Mouse (Mus musculus): Measurements from ENCODE around the gene Rusc2. TPM values are rescaled to one million over a fixed set of nuclear protein-coding genes. Genes with fewer than 3 reads are reported as not detected.

The Rusc2 gene
- polyA plus RNA-seq, 1 experiment = 124 TPM

- TF ChIP-seq POLR2A (IDR thresholded peaks at IDR 0.05; ENCODE audit: borderline replicate concordance, extremely low read depth, insufficient read depth, insufficient read length, poor library complexity, severe bottlenecking) = no peak
- TF ChIP-seq CTCF (IDR thresholded peaks at IDR 0.05; ENCODE audit: borderline replicate concordance, extremely low read depth, insufficient read depth, insufficient read length) = no peak
- no peak for DNase-seq (ENCODE audit: low read depth)
These were observed 36.7 kb downstream of the Rusc2 start for GRCm38 (mm10) chr4:43418450-43418849.

GRCm38 (mm10) chr4:43418973-43419656, 37.3 kb downstream of the Rusc2 start:
- no peak for DNase-seq (ENCODE audit: low read depth)
- TF ChIP-seq POLR2A (IDR thresholded peaks at IDR 0.05; ENCODE audit: borderline replicate concordance, extremely low read depth, insufficient read depth, insufficient read length, poor library complexity, severe bottlenecking) (no peak), CTCF (IDR thresholded peaks at IDR 0.05; ENCODE audit: borderline replicate concordance, extremely low read depth, insufficient read depth, insufficient read length) (no peak)

GRCm38 (mm10) chr4:43419801-43420281, 38.1 kb downstream of the Rusc2 start:
- DNase-seq (ENCODE audit: low read depth) = no peak
- TF ChIP-seq POLR2A (IDR thresholded peaks at IDR 0.05; ENCODE audit: borderline replicate concordance, extremely low read depth, insufficient read depth, insufficient read length, poor library complexity, severe bottlenecking) (no peak), CTCF (IDR thresholded peaks at IDR 0.05; ENCODE audit: borderline replicate concordance, extremely low read depth, insufficient read depth, insufficient read length) (no peak)

GRCm38 (mm10) chr4:43420305-43420704, 38.5 kb downstream of the Rusc2 start:
- peak; percentile 87 for DNase-seq (ENCODE audit: low read depth)
- peak; percentile 80; the same call in 1 of the 2 replicates for TF ChIP-seq CTCF (IDR thresholded peaks at IDR 0.05; ENCODE audit: borderline replicate concordance, extremely low read depth, insufficient read depth, insufficient read length)
- no peak for TF ChIP-seq POLR2A (IDR thresholded peaks at IDR 0.05; ENCODE audit: borderline replicate concordance, extremely low read depth, insufficient read depth, insufficient read length, poor library complexity, severe bottlenecking)

- TF ChIP-seq POLR2A (IDR thresholded peaks at IDR 0.05; ENCODE audit: borderline replicate concordance, extremely low read depth, insufficient read depth, insufficient read length, poor library complexity, severe bottlenecking) = no peak
- TF ChIP-seq CTCF (IDR thresholded peaks at IDR 0.05; ENCODE audit: borderline replicate concordance, extremely low read depth, insufficient read depth, insufficient read length) = no peak
- DNase-seq (ENCODE audit: low read depth) = no peak
These were observed 40.0 kb downstream of the Rusc2 start for GRCm38 (mm10) chr4:43421632-43422240.

- TF ChIP-seq CTCF (IDR thresholded peaks at IDR 0.05; ENCODE audit: borderline replicate concordance, extremely low read depth, insufficient read depth, insufficient read length) (no peak), POLR2A (IDR thresholded peaks at IDR 0.05; ENCODE audit: borderline replicate concordance, extremely low read depth, insufficient read depth, insufficient read length, poor library complexity, severe bottlenecking) (no peak)
- no peak for DNase-seq (ENCODE audit: low read depth)
These were observed 41.6 kb downstream of the Rusc2 start for GRCm38 (mm10) chr4:43423267-43423934.

GRCm38 (mm10) chr4:43424072-43424471, 42.3 kb downstream of the Rusc2 start:
- TF ChIP-seq CTCF (IDR thresholded peaks at IDR 0.05; ENCODE audit: borderline replicate concordance, extremely low read depth, insufficient read depth, insufficient read length) (no peak), POLR2A (IDR thresholded peaks at IDR 0.05; ENCODE audit: borderline replicate concordance, extremely low read depth, insufficient read depth, insufficient read length, poor library complexity, severe bottlenecking) (no peak)
- DNase-seq (ENCODE audit: low read depth) = no peak

- TF ChIP-seq POLR2A (IDR thresholded peaks at IDR 0.05; ENCODE audit: borderline replicate concordance, extremely low read depth, insufficient read depth, insufficient read length, poor library complexity, severe bottlenecking) = no peak
- no peak for TF ChIP-seq CTCF (IDR thresholded peaks at IDR 0.05; ENCODE audit: borderline replicate concordance, extremely low read depth, insufficient read depth, insufficient read length)
- DNase-seq (ENCODE audit: low read depth) = no peak
These were observed 43.4 kb downstream of the Rusc2 start for GRCm38 (mm10) chr4:43425197-43425596.

- peak; percentile 13 for DNase-seq (ENCODE audit: low read depth)
- no peak for TF ChIP-seq POLR2A (IDR thresholded peaks at IDR 0.05; ENCODE audit: borderline replicate concordance, extremely low read depth, insufficient read depth, insufficient read length, poor library complexity, severe bottlenecking)
- TF ChIP-seq CTCF (IDR thresholded peaks at IDR 0.05; ENCODE audit: borderline replicate concordance, extremely low read depth, insufficient read depth, insufficient read length) = no peak
These were observed 44.0 kb downstream of the Rusc2 start for GRCm38 (mm10) chr4:43425648-43426380.

- no peak for DNase-seq (ENCODE audit: low read depth)
- no peak for TF ChIP-seq POLR2A (IDR thresholded peaks at IDR 0.05; ENCODE audit: borderline replicate concordance, extremely low read depth, insufficient read depth, insufficient read length, poor library complexity, severe bottlenecking)
- TF ChIP-seq CTCF (IDR thresholded peaks at IDR 0.05; ENCODE audit: borderline replicate concordance, extremely low read depth, insufficient read depth, insufficient read length) = no peak
These were observed 44.7 kb downstream of the Rusc2 start for GRCm38 (mm10) chr4:43426487-43426886.

All from brain, embryonic 14.5 days (tissue).